Mouse (Mus musculus) layer of hippocampus, adult 2 months (tissue): ENCODE results near the gene Selp. TPM values are rescaled to one million over a fixed set of nuclear protein-coding genes. Genes with fewer than 3 reads are reported as not detected.

Experiments
- DNase-seq, 2 experiments: peaks; one replicate each; pipeline ENCODE4 v3.0.0; 2022; ENCODE audit warnings: low spot score in 2 of 2
- H3K27ac ChIP-seq: fragments of 200-600 bp; 2 replicates; pipeline ENCODE4 v1.8.1; 2022
- H3K4me3 ChIP-seq: fragments of 200-600 bp; 2 replicates; pipeline ENCODE4 v1.8.1; 2022; ENCODE audit warnings: mild to moderate bottlenecking
- CTCF ChIP-seq: fragments of 200-600 bp; conservative IDR thresholded peaks from 2 replicates; pipeline ENCODE4 v1.8.1; 2022; ENCODE audit warnings: antibody characterized with exemption, mild to moderate bottlenecking, moderate library complexity
- total RNA-seq, 2 experiments: library from RNA; stranded (reverse); gene quantifications; 2 replicates each; pipeline ENCODE4 v1.2.3; 2021

The Selp gene
- total RNA-seq, 2 experiments from 2014 or later, result not detected

- DNase-seq, result no peak
- TF ChIP-seq CTCF, result no peak
- Histone ChIP-seq H3K27ac (no peak overlapping the region), H3K4me3 (no peak overlapping the region)
These were observed 47.7 kb downstream of the Selp start for GRCm38 (mm10) chr1:164162745-164163144.

DNA sequence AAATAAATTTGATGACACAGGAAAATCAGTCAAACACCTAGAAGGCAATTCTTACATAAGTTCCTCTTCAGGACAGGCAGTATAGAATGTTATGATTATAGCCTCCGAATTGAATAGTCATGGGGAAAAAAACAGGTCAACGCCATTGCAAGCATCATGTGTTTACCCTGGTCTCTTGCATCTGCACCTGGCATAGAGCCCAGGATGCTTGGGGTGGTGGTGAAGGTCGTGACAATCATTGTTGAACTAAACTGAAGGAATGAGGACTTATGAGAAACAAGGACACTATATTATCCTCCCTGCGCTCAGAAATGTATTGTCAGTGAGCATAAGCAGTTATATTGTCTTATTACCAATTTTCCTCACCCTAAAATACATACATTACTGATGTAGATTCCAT is 53.8 kb downstream of the Selp start:
- no peak for DNase-seq
- no peak overlapping the region for H3K4me3 ChIP-seq
- no peak for TF ChIP-seq CTCF

DNA sequence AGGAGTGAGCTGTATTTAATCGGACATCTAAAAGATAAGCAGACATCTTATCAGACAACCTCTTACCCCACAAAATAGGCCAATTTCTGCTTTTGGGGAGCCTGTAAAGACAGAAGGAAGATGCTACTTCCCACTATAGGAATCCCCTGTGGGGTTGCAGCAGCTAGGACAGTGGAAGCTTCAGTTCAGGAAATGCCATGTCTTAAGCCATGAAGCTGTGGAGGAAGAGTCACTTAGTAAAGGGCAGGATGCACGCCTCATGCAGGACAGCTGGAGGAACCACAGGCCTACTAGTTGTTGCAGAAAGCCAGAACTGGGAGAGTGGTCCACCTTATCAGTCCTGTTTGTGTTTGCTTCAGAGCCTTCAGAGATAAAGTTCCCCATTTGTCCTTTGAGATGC is 55.4 kb downstream of the Selp start:
- no peak overlapping the region for H3K4me3 ChIP-seq
- TF ChIP-seq CTCF, result no peak

More for the DNA sequence above, 53.8 kb downstream of the Selp start:
- no peak overlapping the region for H3K27ac ChIP-seq

GRCm38 (mm10) chr1:164173145-164173544 is 58.1 kb downstream of the Selp start:
- Histone ChIP-seq H3K27ac (no peak overlapping the region), H3K4me3 (no peak overlapping the region)
- no peak for DNase-seq
- TF ChIP-seq CTCF, result no peak

More for the DNA sequence above, 55.4 kb downstream of the Selp start:
- no peak for DNase-seq
- H3K27ac ChIP-seq, result no peak overlapping the region

DNA sequence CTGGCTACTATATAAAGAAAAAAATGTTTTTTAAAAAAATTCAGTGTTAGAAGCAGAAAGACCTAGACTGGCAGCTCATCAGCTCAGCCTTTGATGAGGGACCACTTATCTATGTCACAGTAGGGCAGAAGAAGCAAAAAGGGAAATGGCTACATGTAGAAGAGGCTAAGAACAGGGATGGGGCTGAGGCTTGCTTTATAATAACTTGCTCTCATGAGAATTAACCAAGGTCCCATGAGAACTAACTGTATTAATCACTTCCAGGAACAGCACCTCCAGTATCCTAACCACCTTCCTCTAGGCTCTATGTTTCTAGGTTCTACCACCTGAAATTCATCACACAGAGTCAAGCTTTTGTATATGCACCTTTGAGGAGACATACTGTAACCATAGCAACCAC is 61.8 kb downstream of the Selp start:
- no peak for TF ChIP-seq CTCF

GRCm38 (mm10) chr1:164178429-164178828 is 63.4 kb downstream of the Selp start:
- Histone ChIP-seq H3K27ac (no peak overlapping the region), H3K4me3 (no peak overlapping the region)
- no peak for TF ChIP-seq CTCF
- no peak for DNase-seq

More for the DNA sequence above, 61.8 kb downstream of the Selp start:
- H3K4me3 ChIP-seq, result no peak overlapping the region
- DNase-seq, result no peak
- no peak overlapping the region for H3K27ac ChIP-seq

- Histone ChIP-seq H3K27ac (0 out of 2 replicates have a peak overlapping the region, but pooled peaks have one; percentile 14), H3K4me3 (peak overlapping the region; percentile 52)
- TF ChIP-seq CTCF, result peak; percentile 96
- peak; percentile 60 to 74 for DNase-seq
These were observed 69.2 kb downstream of the Selp start for GRCm38 (mm10) chr1:164184142-164184870.

DNA sequence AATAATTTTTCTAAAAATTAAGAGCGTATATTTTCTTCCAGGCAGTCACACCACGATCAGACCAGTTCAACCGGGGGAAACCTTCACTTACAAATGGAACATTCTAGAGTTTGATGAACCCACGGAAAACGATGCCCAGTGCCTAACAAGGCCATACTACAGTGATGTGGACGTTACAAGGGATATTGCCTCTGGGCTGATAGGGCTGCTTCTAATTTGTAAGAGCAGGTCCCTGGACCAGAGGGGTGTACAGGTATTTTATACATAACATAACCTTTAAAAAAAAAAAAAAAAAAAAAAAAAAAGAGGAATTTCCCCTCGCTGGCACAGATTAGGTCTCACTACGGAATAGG is 69.8 kb downstream of the Selp start:
- TF ChIP-seq CTCF, result peak; percentile 1
- H3K27ac ChIP-seq, result no peak overlapping the region
- DNase-seq, result no peak
- no peak overlapping the region for H3K4me3 ChIP-seq

DNA sequence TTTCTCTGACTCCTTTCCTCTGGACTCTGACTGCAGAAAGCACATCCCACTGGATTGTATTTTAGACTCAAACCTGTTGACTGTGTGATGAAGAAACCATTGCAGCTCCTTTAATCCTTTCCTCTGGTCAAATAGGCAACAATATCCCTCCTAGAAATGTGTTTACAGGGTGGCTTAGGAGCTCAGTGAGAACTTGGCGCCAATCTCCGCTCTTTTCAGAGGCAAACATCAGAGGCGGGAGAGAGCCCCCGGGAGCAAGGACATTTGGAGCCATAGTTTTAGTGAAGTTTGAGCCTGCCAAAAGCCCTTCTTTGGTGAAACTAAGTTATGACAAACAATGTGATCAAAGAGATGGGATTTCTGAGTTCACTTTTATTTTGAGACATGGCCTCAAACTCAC is 70.3 kb downstream of the Selp start:
- DNase-seq, result no peak
- Histone ChIP-seq H3K27ac (no peak overlapping the region), H3K4me3 (no peak overlapping the region)
- no peak for TF ChIP-seq CTCF

- no peak for TF ChIP-seq CTCF
- DNase-seq, result no peak
- H3K4me3 ChIP-seq, result no peak overlapping the region
- H3K27ac ChIP-seq, result no peak overlapping the region
These were observed 72.0 kb downstream of the Selp start for GRCm38 (mm10) chr1:164187002-164187560.

DNA sequence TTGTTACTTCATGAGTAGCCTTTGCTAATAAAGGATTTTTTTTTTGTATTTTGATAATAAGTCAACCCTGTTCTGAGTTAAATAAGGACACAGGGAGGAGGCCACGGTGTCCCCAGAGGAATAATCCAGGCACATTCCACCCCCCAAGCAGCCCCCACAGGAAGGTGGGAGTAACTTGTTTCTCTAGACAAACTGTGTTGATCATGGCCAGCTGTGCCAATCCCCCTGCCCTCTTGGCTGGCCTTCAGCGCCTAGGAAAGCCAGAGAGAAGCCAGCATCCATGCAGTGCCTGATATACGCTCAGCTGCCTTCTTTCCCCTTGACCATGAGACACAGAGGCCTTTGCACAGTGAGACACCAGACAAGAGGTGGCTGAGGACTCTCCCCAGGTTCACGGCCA is 84.5 kb downstream of the Selp start:
- no peak for TF ChIP-seq CTCF
- no peak for DNase-seq
- Histone ChIP-seq H3K4me3 (no peak overlapping the region), H3K27ac (no peak overlapping the region)

Other genes starting within 250 kb of the Selp start
- gene Scyl3, start 186.2 kb upstream of the Selp start, total RNA-seq, result 10 to 100 TPM; 22.1 to 22.9 TPM
- under 1 TPM; 0.66 to 0.95 TPM for gene BC055324, start 120.5 kb upstream of the Selp start, total RNA-seq
- 1 to 10 TPM; 6.9 to 7.8 TPM for gene Mettl18, start 120.4 kb upstream of the Selp start, total RNA-seq
- not detected for gene Sele, start 67.0 kb upstream of the Selp start, total RNA-seq
- under 1 TPM in 1 of 2 experiments, not detected in 1; 0.07 TPM for gene Sell, start 53.3 kb upstream of the Selp start, total RNA-seq
- gene F5, start 36.6 kb downstream of the Selp start, total RNA-seq, result under 1 TPM; 0.37 to 0.92 TPM
- gene Slc19a2, start 133.8 kb downstream of the Selp start, total RNA-seq, result 10 to 100 TPM; 10.1 to 15.3 TPM
- gene Ccdc181, start 160.3 kb downstream of the Selp start, total RNA-seq, result 10 to 100 TPM; 21.7 to 24.8 TPM
- gene Nme7, start 188.9 kb downstream of the Selp start, total RNA-seq, result 10 to 100 TPM; 24.0 to 31.5 TPM
- gene Blzf1, start 192.2 kb downstream of the Selp start, total RNA-seq, result 10 to 100 TPM; 23.2 to 26.8 TPM